Mouse (Mus musculus): ENCODE results near the gene Ring1.
"Not testable (repeated sequence)": the region's sequence is repeated elsewhere in the genome, so short reads cannot be mapped to it uniquely, and the experiment has no call there.

Gene Ring1

DNA sequence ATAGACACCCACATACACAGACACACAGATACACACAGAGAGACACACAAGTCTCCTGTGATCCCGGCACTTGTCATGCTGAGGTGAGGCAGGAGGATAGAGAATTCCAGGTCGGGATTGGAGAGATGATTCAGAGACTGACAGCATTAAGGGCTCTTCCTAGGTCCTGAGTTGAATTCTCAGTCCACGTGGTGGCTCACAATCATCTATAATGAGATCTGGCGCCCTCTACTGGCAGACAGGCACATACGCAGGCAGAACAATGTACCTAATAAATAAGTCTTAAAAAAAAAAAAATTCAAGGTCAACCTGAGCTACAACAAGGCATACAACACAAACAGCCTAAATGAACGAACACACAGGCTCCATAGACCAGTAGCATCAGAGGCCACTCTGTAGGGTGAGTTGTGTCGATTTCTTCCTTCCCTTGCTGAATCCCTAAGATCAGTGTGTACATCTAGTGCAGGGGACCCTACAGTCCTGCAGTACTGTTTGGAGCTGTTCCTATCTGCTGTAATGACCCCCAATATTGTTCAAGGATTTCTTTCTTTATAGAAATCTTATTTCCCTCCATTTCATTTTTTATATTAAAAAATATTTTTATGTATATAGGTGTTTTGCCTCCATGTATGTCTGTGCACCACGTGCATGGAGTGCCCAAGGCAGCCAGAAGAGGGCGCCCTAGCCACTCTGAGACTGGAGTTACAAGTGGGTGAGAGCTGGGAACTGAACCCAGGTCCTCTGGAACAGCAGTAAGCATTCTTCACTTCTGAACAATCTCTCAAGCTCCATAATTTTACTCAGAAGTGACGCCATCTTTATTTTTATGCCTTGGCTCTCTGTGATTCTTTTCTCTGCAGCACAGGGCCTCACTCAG is 32.5 kb downstream of the Ring1 start:
- peak; percentile 39 for DNase-seq

DNA sequence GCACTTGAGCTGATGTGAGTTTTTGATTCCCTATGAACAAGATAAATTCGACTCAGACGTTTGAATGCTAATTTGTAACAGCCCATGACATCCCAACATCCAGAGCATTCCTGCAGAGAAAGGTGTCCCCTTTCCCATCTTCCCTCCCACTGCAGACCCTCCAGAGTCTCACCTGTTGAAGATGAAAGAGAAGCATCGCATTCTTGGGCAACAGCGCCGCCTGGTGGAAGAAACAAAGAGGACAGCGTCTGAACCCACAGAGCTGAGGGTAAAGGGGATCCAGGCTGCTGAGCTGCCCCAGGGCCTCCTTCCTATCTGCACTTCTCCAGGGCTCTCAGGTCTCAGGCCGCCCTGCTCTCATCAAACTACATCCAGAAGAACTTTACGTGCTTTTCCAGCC is 42.3 kb downstream of the Ring1 start:
- DNase-seq, result not testable (repeated sequence)

DNA sequence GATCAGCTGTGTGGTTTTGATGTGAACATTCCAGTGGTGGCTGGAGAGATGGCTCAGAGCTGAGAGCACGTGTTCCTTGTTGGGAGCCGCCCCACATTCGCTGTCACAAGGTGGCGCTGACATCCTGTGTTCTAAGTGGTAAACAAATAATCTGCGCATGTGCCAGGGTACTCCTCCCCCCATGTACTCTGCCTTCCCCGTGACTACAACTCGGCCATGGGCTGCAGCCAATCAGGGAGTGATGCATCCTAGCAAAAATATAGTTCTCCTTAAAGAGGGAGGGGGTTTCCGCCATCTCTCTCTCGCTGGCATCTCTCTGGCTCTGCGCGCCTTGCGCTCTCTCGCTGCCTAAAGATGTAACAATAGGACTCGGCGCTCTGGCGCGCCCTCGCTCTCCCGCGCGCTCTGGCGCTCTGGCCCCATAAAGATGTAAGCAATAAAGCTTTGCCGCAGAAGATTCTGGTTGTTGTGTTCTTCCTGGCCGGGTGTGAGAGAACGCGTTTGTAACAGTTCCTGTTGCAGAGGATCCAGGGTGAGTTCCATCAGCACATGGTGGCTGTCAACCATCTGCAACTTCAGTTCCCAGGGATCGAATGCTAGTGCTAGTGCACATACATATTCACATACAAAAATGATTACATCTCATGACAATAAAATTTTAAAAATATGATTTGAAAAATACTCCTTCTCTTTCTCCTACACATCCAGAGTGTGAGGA is 43.1 kb downstream of the Ring1 start:
- DNase-seq, result peak; percentile 91

DNA sequence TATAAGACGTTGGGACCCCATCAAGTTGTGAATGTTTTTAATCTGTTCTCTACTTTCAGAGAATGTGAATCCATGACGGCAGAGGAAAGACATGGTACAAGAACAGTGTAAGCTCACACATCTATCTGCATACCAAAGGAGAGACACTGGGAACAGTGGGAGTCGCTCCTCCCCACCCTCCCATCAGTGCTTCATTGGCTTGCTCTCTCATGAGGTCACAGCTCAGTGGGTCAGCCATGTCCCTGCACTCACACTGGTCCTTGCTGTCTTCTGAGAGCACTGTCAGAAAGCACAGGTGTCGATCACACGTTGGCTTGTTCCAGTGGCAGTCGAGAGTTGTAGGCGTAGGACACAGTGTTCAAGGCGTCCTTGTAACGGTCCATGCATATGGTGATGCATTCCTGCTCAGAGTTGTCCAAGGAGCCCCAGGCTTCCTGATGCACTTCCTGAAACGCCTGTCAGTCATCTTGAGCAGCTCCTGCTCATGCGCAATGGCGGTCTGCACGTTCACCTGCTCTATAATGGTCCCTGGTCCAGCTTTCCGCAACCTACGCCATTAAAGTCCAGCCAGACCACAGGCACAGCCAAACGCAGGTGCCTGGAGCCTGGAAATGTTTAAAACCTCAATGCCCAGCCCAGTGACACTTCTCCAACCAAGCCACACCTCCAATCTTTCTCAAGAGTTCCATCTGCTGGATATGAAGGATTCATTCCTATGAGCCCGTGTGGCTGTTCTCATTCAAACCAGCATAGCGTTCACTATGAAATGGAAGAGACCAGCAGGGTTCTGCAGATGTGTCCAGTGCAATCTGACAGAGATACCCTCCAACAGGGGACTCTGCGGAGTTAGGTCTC is 44.1 kb downstream of the Ring1 start:
- DNase-seq, result no peak

DNA sequence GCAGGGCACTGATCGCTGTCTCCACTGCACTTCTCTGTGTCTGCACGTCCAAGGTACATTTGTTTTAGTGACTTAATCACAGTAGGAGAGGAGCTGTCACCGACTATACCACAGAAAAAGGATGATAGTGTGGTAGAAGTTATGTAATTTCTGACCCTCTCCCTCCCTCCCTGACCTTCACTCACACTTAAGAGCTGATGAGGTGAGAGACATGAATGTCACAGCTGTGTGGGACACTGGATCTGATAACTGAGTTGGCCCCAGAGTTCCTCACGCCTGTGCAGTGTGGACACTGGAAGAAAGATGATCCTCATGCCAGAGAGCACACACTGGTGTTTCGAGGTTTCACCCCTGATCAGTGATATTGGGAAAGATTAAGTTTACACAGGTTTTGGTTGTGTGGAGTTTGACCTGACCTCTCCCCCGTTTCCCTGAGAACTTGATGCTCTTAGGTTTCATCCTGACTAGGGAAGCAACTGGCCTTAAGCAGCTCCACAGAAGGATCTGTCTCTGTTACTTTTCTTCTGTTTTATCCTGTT is 44.9 kb downstream of the Ring1 start:
- no peak for DNase-seq

DNA sequence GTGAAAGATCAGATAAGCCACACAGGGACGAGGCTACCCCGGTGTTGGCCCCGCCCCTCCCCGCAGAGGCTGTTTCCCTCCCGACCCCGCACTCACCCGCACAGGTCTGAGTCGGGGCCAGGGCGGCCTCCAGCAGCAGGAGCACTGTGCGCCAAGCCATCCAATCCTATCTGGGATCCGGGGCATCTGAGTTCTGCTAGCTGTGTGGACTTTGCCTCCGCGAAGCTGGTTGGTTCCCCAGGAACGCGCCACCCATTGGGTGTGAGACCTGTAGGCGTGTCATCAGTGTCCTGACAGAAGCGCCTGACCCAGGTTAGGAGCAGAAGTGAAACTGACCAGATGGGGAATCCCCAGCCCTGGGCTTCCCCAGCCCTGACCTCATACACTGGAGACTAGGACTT is 45.8 kb downstream of the Ring1 start:
- no peak for DNase-seq

DNA sequence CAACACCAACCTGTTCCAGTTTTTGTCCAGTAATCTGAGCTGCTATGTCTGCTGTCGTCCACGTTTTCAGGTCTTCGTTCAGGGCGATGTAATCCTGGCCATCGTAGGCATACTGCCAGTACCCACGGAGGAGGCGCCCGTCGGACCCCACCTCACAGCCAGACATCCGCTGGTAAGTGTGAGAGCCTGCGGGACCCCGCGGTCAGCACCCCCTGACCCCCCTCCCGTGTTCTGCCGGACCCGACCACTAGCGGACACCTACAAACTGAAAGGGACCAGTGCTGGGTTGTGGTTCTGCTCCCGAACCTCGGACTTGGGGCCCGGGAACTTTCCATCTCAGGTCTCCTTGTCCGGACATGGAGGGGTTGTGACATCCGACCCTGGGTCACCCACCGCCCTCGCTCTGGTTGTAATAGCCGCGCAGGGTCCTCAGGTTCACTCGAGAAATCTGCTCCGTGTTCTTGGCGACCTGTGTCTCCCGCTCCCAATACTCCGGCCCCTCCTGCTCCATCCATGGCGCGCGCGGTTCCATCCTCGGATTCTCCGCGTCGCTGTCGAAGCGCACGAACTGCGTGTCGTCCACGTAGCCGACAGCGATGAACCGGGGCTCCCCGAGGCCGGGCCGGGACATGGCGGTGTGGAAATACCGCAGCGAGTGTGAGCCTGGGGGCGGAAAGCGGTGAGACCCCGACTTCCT is 46.5 kb downstream of the Ring1 start:
- DNase-seq, result no peak

DNA sequence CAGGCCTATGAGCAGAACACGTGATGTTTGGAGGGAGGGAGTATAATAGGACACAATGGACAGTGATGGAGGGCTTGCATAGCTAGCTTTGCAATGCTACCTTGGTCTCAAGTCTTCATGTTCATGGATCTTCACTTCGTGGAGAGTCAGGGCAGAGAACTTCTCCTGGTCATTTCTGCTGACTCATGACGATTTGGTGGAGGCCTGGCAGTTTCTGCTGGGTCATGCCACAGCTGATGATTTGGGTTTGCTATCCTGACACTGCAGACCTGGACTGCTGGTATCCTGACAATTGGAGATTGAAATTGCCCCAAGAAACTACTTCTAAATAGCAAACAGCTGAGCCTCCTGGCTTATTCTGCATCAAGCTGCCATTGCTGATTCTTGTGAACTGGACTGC is 50.9 kb downstream of the Ring1 start:
- no peak for DNase-seq

DNA sequence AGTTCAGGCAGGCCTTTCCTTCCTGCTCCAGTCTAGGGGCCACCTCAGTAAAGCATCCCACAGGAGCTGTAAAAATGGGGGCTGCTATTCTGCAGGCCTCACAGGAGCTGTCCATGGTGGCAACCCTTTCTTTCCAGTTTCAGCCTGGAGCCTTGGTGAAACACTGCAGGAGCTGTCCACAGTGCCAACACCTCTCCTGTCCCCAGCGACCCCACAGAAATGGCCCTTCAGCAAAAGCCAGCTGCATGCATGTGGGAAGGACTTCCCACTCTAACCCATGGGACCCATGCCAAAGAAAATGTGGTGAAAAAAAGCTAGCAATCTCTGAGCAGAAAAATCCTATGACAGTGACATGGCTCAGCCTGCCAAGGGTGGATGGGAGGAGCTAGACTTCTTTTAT is 51.8 kb downstream of the Ring1 start:
- no peak for DNase-seq

Measured in right cerebral cortex, adult 18-20 months (tissue).